Mouse (Mus musculus): Measurements from ENCODE around the gene Iqschfp.

GRCm38 (mm10) chr3:68525361-68525878 lies 633.4 kb downstream of the Iqschfp start:
- TF ChIP-seq CTCF (IDR thresholded peaks at IDR 0.05; ENCODE audit: control insufficient read depth, insufficient read depth, insufficient replicate concordance, low read depth, low read length) (no peak), POLR2A (IDR thresholded peaks at IDR 0.05; ENCODE audit: control insufficient read depth, low read depth, low read length) (no peak)
